Mouse (Mus musculus) kidney, embryonic 15.5 days (tissue): ENCODE data around the gene Lrrc36. TPM values are rescaled to one million over a fixed set of nuclear protein-coding genes. Genes with fewer than 3 reads are reported as not detected.

ENCODE experiments used
- ATAC-seq: fragments of 200-750 bp; cut with Nextera tagmentation; replicated peaks from 2 replicates; pipeline ENCODE4 v1.8.0; 2017; ENCODE audit warnings: moderate TSS enrichment; ENCODE audit not compliant: low FRiP score
- H3K27ac ChIP-seq: fragments of 300-500 bp; sonication (generic); 2 replicates; pipeline ENCODE4 v1.5.1; 2015; ENCODE audit warnings: mild to moderate bottlenecking, inconsistent platforms
- H3K27me3 ChIP-seq: fragments of 300-500 bp; sonication (generic); 2 replicates; pipeline ENCODE4 v1.6.1; 2015; ENCODE audit warnings: inconsistent platforms
- H3K36me3 ChIP-seq: fragments of 300-500 bp; sonication (generic); 2 replicates; pipeline ENCODE4 v1.6.1; 2015; ENCODE audit warnings: inconsistent platforms
- H3K4me1 ChIP-seq: fragments of 300-500 bp; sonication (generic); 2 replicates; pipeline ENCODE4 v1.6.1; 2015; ENCODE audit warnings: inconsistent platforms
- H3K4me2 ChIP-seq: fragments of 300-500 bp; sonication (generic); 2 replicates; pipeline ENCODE4 v1.6.1; 2015; ENCODE audit warnings: moderate library complexity, mild to moderate bottlenecking, inconsistent platforms
- H3K4me3 ChIP-seq: fragments of 300-500 bp; sonication (generic); replicated peaks from 2 replicates; pipeline ENCODE4 v1.5.1; 2015; ENCODE audit warnings: mild to moderate bottlenecking, inconsistent platforms
- H3K9ac ChIP-seq: fragments of 300-500 bp; sonication (generic); 2 replicates; pipeline ENCODE4 v1.6.1; 2015; ENCODE audit warnings: mild to moderate bottlenecking, inconsistent platforms
- H3K9me3 ChIP-seq: fragments of 300-500 bp; sonication (generic); replicated peaks from 2 replicates; pipeline ENCODE4 v1.6.1; 2016; ENCODE audit warnings: inconsistent platforms
- WGBS: fragments of 180-500 bp; shearing (Covaris S2); methylation state at CpG from one replicate; pipeline ENCODE4 v1.1.7; 2015; ENCODE audit warnings: mixed read lengths; 5-methylcytosine and 5-hydroxymethylcytosine counted together
- polyA plus RNA-seq: library from polyadenylated mRNA; unstranded; fragments of >200 nt; fragmentation: Nextera tagmentation; extraction: Ambion mirVana; gene quantifications from 2 replicates; pipeline ENCODE4 v1.2.1, GENCODE M21; 2015

Gene Lrrc36
- polyA plus RNA-seq, 1 experiment from 2014 or later = 0.18 TPM

GRCm38 (mm10) chr8:105469041-105469695 lies 55.8 kb downstream of the Lrrc36 start:
- Histone ChIP-seq H3K4me3 (no peak overlapping the region), H3K36me3 (peaks cover 10% of the 10 kb centered on the region), H3K4me2 (no peak overlapping the region), H3K9me3 (no peaks in the 10 kb centered on the region), H3K27me3 (peaks cover 9% of the 10 kb centered on the region; the same call in 1 of the 2 replicates), H3K4me1 (peaks cover 37% of the 10 kb centered on the region), H3K9ac (no peak overlapping the region), H3K27ac (no peak overlapping the region)
- no peak for ATAC-seq
- 51% methylated on average over 6 of the region's 6 CpGs for WGBS

GRCm38 (mm10) chr8:105469816-105470215 lies 56.4 kb downstream of the Lrrc36 start:
- Histone ChIP-seq H3K9me3 (no peaks in the 10 kb centered on the region), H3K27me3 (peaks cover 9% of the 10 kb centered on the region; the same call in 1 of the 2 replicates), H3K9ac (no peak overlapping the region), H3K36me3 (peaks cover 13% of the 10 kb centered on the region), H3K4me2 (no peak overlapping the region), H3K27ac (no peak overlapping the region), H3K4me3 (no peak overlapping the region), H3K4me1 (peaks cover 43% of the 10 kb centered on the region)
- 92% methylated on average over 5 of the region's 5 CpGs for WGBS
- no peak for ATAC-seq

- Histone ChIP-seq H3K27me3 (peaks cover 9% of the 10 kb centered on the region; the same call in 1 of the 2 replicates), H3K9ac (no peak overlapping the region), H3K9me3 (no peaks in the 10 kb centered on the region), H3K36me3 (peaks cover 18% of the 10 kb centered on the region), H3K4me3 (0 out of 2 replicates have a peak overlapping the region, but pooled peaks have one; percentile 39), H3K4me2 (peak overlapping the region; percentile 65; the same call in 1 of the 2 replicates), H3K4me1 (peaks cover 48% of the 10 kb centered on the region), H3K27ac (no peak overlapping the region)
- 76% methylated on average over 5 of the region's 5 CpGs for WGBS
- no peak for ATAC-seq
Measured at GRCm38 (mm10) chr8:105470262-105470661, 56.9 kb downstream of the Lrrc36 start.

- peaks cover 23% of the 10 kb centered on the region for H3K36me3 ChIP-seq
- peak overlapping the region; percentile 34 for H3K27ac ChIP-seq
- H3K27me3 ChIP-seq = peaks cover 10% of the 10 kb centered on the region; the same call in 1 of the 2 replicates
- no peaks in the 10 kb centered on the region for H3K9me3 ChIP-seq
- peak overlapping the region; percentile 39 for H3K4me3 ChIP-seq
- ATAC-seq = no peak; the same call in 1 of the 2 replicates
- H3K4me2 ChIP-seq = peak overlapping the region; percentile 65
- peaks cover 49% of the 10 kb centered on the region for H3K4me1 ChIP-seq
- peak overlapping the region; percentile 31; the same call in 1 of the 2 replicates for H3K9ac ChIP-seq
- 23% methylated on average over 11 of the region's 11 CpGs for WGBS
Measured at GRCm38 (mm10) chr8:105470681-105471313, 57.4 kb downstream of the Lrrc36 start.

- Histone ChIP-seq H3K4me2 (peak within 1 kb of the TSS; percentile 65), H3K27me3 (peaks cover 12% of the 10 kb centered on the region; the same call in 1 of the 2 replicates), H3K27ac (peak within 1 kb of the TSS; percentile 34), H3K4me3 (peak within 1 kb of the TSS; percentile 39), H3K9me3 (no peaks in the 10 kb centered on the region), H3K4me1 (peaks cover 49% of the 10 kb centered on the region), H3K9ac (peak within 1 kb of the TSS; percentile 31; the same call in 1 of the 2 replicates), H3K36me3 (peaks cover 28% of the 10 kb centered on the region)
- peak; percentile 96 for ATAC-seq
- 7% methylated on average over 25 of the region's 25 CpGs for WGBS
Measured at GRCm38 (mm10) chr8:105471314-105472015, 58.1 kb downstream of the Lrrc36 start, which contains the start of gene Tppp3. Tppp3 (minus strand) TSS chr8:105471526.

- Histone ChIP-seq H3K4me3 (no peak overlapping the region), H3K9ac (no peak overlapping the region), H3K4me2 (no peak overlapping the region), H3K36me3 (peaks cover 30% of the 10 kb centered on the region), H3K4me1 (peaks cover 58% of the 10 kb centered on the region), H3K27ac (no peak overlapping the region), H3K9me3 (no peaks in the 10 kb centered on the region), H3K27me3 (peaks cover 12% of the 10 kb centered on the region; the same call in 1 of the 2 replicates)
- no peak for ATAC-seq
- 46% methylated on average over 23 of the region's 23 CpGs for WGBS
Measured at GRCm38 (mm10) chr8:105472414-105472932, 59.1 kb downstream of the Lrrc36 start.

GRCm38 (mm10) chr8:105472983-105473382 lies 59.6 kb downstream of the Lrrc36 start:
- H3K4me1 ChIP-seq = peaks cover 58% of the 10 kb centered on the region
- WGBS = 70% methylated on average over 9 of the region's 9 CpGs

GRCm38 (mm10) chr8:105473816-105474606 lies 60.6 kb downstream of the Lrrc36 start:
- no peaks in the 10 kb centered on the region for H3K9me3 ChIP-seq
- H3K4me2 ChIP-seq = no peak overlapping the region
- H3K9ac ChIP-seq = no peak overlapping the region
- peaks cover 36% of the 10 kb centered on the region for H3K36me3 ChIP-seq
- peaks cover 12% of the 10 kb centered on the region; the same call in 1 of the 2 replicates for H3K27me3 ChIP-seq
- WGBS = 34% methylated on average over 17 of the region's 17 CpGs
- H3K4me1 ChIP-seq = peaks cover 58% of the 10 kb centered on the region
- ATAC-seq = no peak
- peak overlapping the region; percentile 29; the same call in 1 of the 2 replicates for H3K27ac ChIP-seq
- no peak overlapping the region for H3K4me3 ChIP-seq

More at GRCm38 (mm10) chr8:105472983-105473382, 59.6 kb downstream of the Lrrc36 start:
- Histone ChIP-seq H3K9ac (no peak overlapping the region), H3K9me3 (no peaks in the 10 kb centered on the region), H3K4me2 (no peak overlapping the region), H3K27me3 (peaks cover 12% of the 10 kb centered on the region; the same call in 1 of the 2 replicates), H3K36me3 (peaks cover 29% of the 10 kb centered on the region), H3K27ac (no peak overlapping the region), H3K4me3 (no peak overlapping the region)
- ATAC-seq = no peak

- Histone ChIP-seq H3K4me2 (no peak overlapping the region), H3K9ac (no peak overlapping the region), H3K27me3 (peaks cover 12% of the 10 kb centered on the region; the same call in 1 of the 2 replicates), H3K36me3 (peaks cover 43% of the 10 kb centered on the region), H3K27ac (peak overlapping the region; percentile 29), H3K9me3 (no peaks in the 10 kb centered on the region), H3K4me1 (peaks cover 54% of the 10 kb centered on the region), H3K4me3 (no peak overlapping the region)
- ATAC-seq = no peak
- WGBS = 40% methylated on average over 5 of the region's 5 CpGs
Measured at GRCm38 (mm10) chr8:105474680-105475079, 61.3 kb downstream of the Lrrc36 start.

- no peak for ATAC-seq
- H3K4me2 ChIP-seq = no peak overlapping the region
- no peak overlapping the region for H3K9ac ChIP-seq
- WGBS = 43% methylated on average over 4 of the region's 4 CpGs
- H3K9me3 ChIP-seq = no peaks in the 10 kb centered on the region
- H3K27ac ChIP-seq = peak overlapping the region; percentile 29
- peaks cover 12% of the 10 kb centered on the region; the same call in 1 of the 2 replicates for H3K27me3 ChIP-seq
- H3K36me3 ChIP-seq = peaks cover 44% of the 10 kb centered on the region
- no peak overlapping the region for H3K4me3 ChIP-seq
- peaks cover 49% of the 10 kb centered on the region for H3K4me1 ChIP-seq
Measured at GRCm38 (mm10) chr8:105475254-105475653, 61.9 kb downstream of the Lrrc36 start.

GRCm38 (mm10) chr8:105475742-105476141 lies 62.4 kb downstream of the Lrrc36 start:
- H3K27ac ChIP-seq = no peak overlapping the region
- no peak overlapping the region for H3K4me3 ChIP-seq
- WGBS = 91% methylated on average over 8 of the region's 8 CpGs
- no peaks in the 10 kb centered on the region for H3K9me3 ChIP-seq
- H3K9ac ChIP-seq = no peak overlapping the region
- peaks cover 45% of the 10 kb centered on the region for H3K4me1 ChIP-seq
- ATAC-seq = no peak
- H3K36me3 ChIP-seq = peaks cover 44% of the 10 kb centered on the region
- no peak overlapping the region for H3K4me2 ChIP-seq
- peaks cover 12% of the 10 kb centered on the region; the same call in 1 of the 2 replicates for H3K27me3 ChIP-seq
